In genomic region chr6:49216811-49217542, GRCm38 (mm10) we compare ENCODE assay signal across 9 mouse cellular contexts. TPM values are rescaled to one million over a fixed set of nuclear protein-coding genes. Genes with fewer than 3 reads are reported as not detected.
DNase-seq lines count a peak whose midpoint lies in the region; ATAC-seq and TF ChIP-seq lines count a peak whose summit lies in the region.
"Had no signal": no experiment of that assay in that cellular context is flagged by ENCODE, and none has a peak within 500 bp of the region (broad histone marks: within the 10 kb centered on the region; RNA-seq: fewer than 3 reads in every experiment).

No protein-coding gene starts in this region.

- 7% methylated on average over 11 of the region's 11 CpGs for WGBS in heart, embryonic 15.5 days
- WGBS in heart, adult 2 months: 21% methylated on average over 11 of the region's 11 CpGs
- 2% methylated on average over 11 of the region's 11 CpGs for WGBS in hindbrain, embryonic 11.5 days
- 3% methylated on average over 11 of the region's 11 CpGs for WGBS in liver, postnatal 0 days (ENCODE audit: insufficient replicate concordance)

- no peaks in the 10 kb centered on the region for H3K79me2 ChIP-seq in heart, adult 2 months (replicated peaks; ENCODE audit: control insufficient read depth, insufficient read depth, low read length)

- H3K27me3 ChIP-seq in heart, embryonic 15.5 days: no peaks in the 10 kb centered on the region
- H3K27me3 ChIP-seq in heart, adult 2 months (ENCODE audit: control insufficient read depth, insufficient read depth, low read length): peaks cover 43% of the 10 kb centered on the region
- H3K27me3 ChIP-seq in G1E (ENCODE audit: insufficient read depth, low read length): no peaks in the 10 kb centered on the region
- H3K27me3 ChIP-seq in hindbrain, embryonic 11.5 days (ENCODE audit: control insufficient read depth, insufficient read depth, low read length): no peaks in the 10 kb centered on the region
- H3K27me3 ChIP-seq in liver, postnatal 0 days (ENCODE audit: insufficient read depth, low read length): no peaks in the 10 kb centered on the region

- H3K9me3 ChIP-seq in heart, embryonic 15.5 days (replicated peaks): no peaks in the 10 kb centered on the region
- no peaks in the 10 kb centered on the region for H3K9me3 ChIP-seq in G1E (replicated peaks)
- H3K9me3 ChIP-seq in hindbrain, embryonic 11.5 days (ENCODE audit: control insufficient read depth, low read length): no peaks in the 10 kb centered on the region
- H3K9me3 ChIP-seq in liver, postnatal 0 days (ENCODE audit: low read length): no peaks in the 10 kb centered on the region

- H3K4me2 ChIP-seq in heart, embryonic 15.5 days: peak overlapping the region; percentile 86
- peak overlapping the region; percentile 77 for H3K4me2 ChIP-seq in hindbrain, embryonic 11.5 days (replicated peaks; ENCODE audit: low read depth, low read length)
- peak overlapping the region; percentile 88 for H3K4me2 ChIP-seq in liver, postnatal 0 days (ENCODE audit: low read depth, low read length)

- H3K27ac ChIP-seq in heart, embryonic 15.5 days: peak overlapping the region; percentile 96
- H3K27ac ChIP-seq in heart, adult 2 months: no peak overlapping the region
- H3K27ac ChIP-seq in hindbrain, embryonic 11.5 days (ENCODE audit: low read depth, low read length): peak overlapping the region; percentile 97
- H3K27ac ChIP-seq in liver, postnatal 0 days (ENCODE audit: low read depth): peak overlapping the region; percentile 98

- peak overlapping the region; percentile 72 for H3K9ac ChIP-seq in heart, embryonic 15.5 days
- H3K9ac ChIP-seq in heart, adult 2 months (ENCODE audit: low read depth, low read length): no peak overlapping the region
- H3K9ac ChIP-seq in hindbrain, embryonic 11.5 days (ENCODE audit: low read depth, low read length): peak overlapping the region; percentile 81
- H3K9ac ChIP-seq in liver, postnatal 0 days (replicated peaks): peak overlapping the region; percentile 78

- intact Hi-C loops in heart, adult 2 months (cut with DNase I): loop anchor here (2.0 kb wide), 4 partner anchors 46 to 1962 kb away; no protein-coding TSS in a partner anchor

- TF ChIP-seq POLR2A in heart, adult 2 months (IDR thresholded peaks at IDR 0.05; ENCODE audit: insufficient read depth, low read depth, low read length): no peak

- no peak for ATAC-seq in heart, embryonic 15.5 days (replicated peaks; ENCODE audit: insufficient number of reproducible peaks, insufficient read depth, low FRiP score, low read depth)
- no peak for ATAC-seq in G1E (ENCODE audit: extremely low read depth, insufficient number of reproducible peaks, low FRiP score, poor library complexity, severe bottlenecking)
- no peak for ATAC-seq in hindbrain, embryonic 11.5 days (ENCODE audit: low FRiP score)
- ATAC-seq in liver, postnatal 0 days: no peak
- no peak for ATAC-seq in megakaryocyte progenitor cell, adult 5-6 weeks (replicated peaks; ENCODE audit: poor library complexity)

- H3K4me3 ChIP-seq in heart, embryonic 15.5 days: peak overlapping the region; percentile 78
- H3K4me3 ChIP-seq in heart, adult 2 months: no peak overlapping the region
- peak overlapping the region; percentile 78 for H3K4me3 ChIP-seq in G1E (ENCODE audit: low read depth, low read length)
- peak overlapping the region; percentile 60 for H3K4me3 ChIP-seq in hindbrain, embryonic 11.5 days (ENCODE audit: low read depth, low read length)
- peak overlapping the region; percentile 78 for H3K4me3 ChIP-seq in liver, postnatal 0 days (ENCODE audit: low read depth, low read length)
- H3K4me3 ChIP-seq: myocyte had no signal

- no peak for DNase-seq in heart, adult 2 months
- DNase-seq in G1E (ENCODE audit: low spot score): no peak
- no peak for DNase-seq in hindbrain, embryonic 11.5 days (ENCODE audit: low spot score)
- no peak for DNase-seq in liver, postnatal 0 days
- no peak for DNase-seq in right cerebral cortex, adult 18-20 months
- no peak for DNase-seq in embryo, embryonic 11 days

- H3K4me1 ChIP-seq in heart, embryonic 15.5 days (replicated peaks): peaks cover 22% of the 10 kb centered on the region
- H3K4me1 ChIP-seq in heart, adult 2 months (ENCODE audit: control insufficient read depth, insufficient read depth, low read length): peaks cover 1% of the 10 kb centered on the region; the same call in 1 of the 2 replicates
- H3K4me1 ChIP-seq in G1E (ENCODE audit: insufficient read depth, low read depth, low read length): peaks cover 23% of the 10 kb centered on the region
- no peaks in the 10 kb centered on the region for H3K4me1 ChIP-seq in hindbrain, embryonic 11.5 days (replicated peaks; ENCODE audit: control insufficient read depth, insufficient read depth, low read length)
- H3K4me1 ChIP-seq in liver, postnatal 0 days (ENCODE audit: insufficient read depth): peaks cover 19% of the 10 kb centered on the region

- no peak for TF ChIP-seq EP300 in heart, adult 2 months (IDR thresholded peaks at IDR 0.05; ENCODE audit: insufficient read depth, low read depth, low read length)
- TF ChIP-seq EP300 in liver, postnatal 0 days (IDR thresholded peaks at IDR 0.05; ENCODE audit: low read depth): 0 out of 2 replicates have a peak, but pooled peaks have one; percentile 7

- TF ChIP-seq CTCF in heart, adult 2 months (IDR thresholded peaks at IDR 0.05): no peak
- TF ChIP-seq CTCF in G1E (IDR thresholded peaks at IDR 0.05; ENCODE audit: low read depth, low read length): no peak
- no peak for TF ChIP-seq CTCF in liver, postnatal 0 days (IDR thresholded peaks at IDR 0.05; ENCODE audit: low read depth)

- H3K36me3 ChIP-seq in heart, embryonic 15.5 days: no peaks in the 10 kb centered on the region
- H3K36me3 ChIP-seq in heart, adult 2 months (ENCODE audit: control insufficient read depth, insufficient read depth, low read length): no peaks in the 10 kb centered on the region
- peaks cover 7% of the 10 kb centered on the region for H3K36me3 ChIP-seq in G1E (replicated peaks)
- no peaks in the 10 kb centered on the region for H3K36me3 ChIP-seq in hindbrain, embryonic 11.5 days (ENCODE audit: control insufficient read depth, insufficient read depth, low read length)
- no peaks in the 10 kb centered on the region for H3K36me3 ChIP-seq in liver, postnatal 0 days (replicated peaks; ENCODE audit: insufficient read depth, low read length)

RNA-seq across cellular contexts. Expression of gene Igf2bp3, which starts 2.2 kb away (rescaled TPM):
- polyA plus RNA-seq in heart, embryonic 15.5 days (2015; fragmentation: Nextera tagmentation; extraction: Ambion mirVana): 33.0 and 33.4 TPM in 2 replicates
- total RNA-seq in heart, adult 2 months (2021): not detected
- polyA plus RNA-seq in heart, adult 2 months (2012; rRNA removed): not detected in 2 replicates
- total RNA-seq in G1E (2014; fragmentation: Nextera tagmentation) (50.9 and 56.3 TPM in 2 replicates), G1E (2017) (36.1 and 41.2 TPM in 2 replicates)
- 18.5 and 25.9 TPM in 2 replicates for polyA plus RNA-seq in G1E (2012)
- 132 and 133 TPM in 2 replicates for polyA plus RNA-seq in hindbrain, embryonic 11.5 days (2014; fragmentation: Nextera tagmentation; extraction: Ambion mirVana)
- 29.7 and 31.3 TPM in 2 replicates for polyA plus RNA-seq in liver, postnatal 0 days (2015; fragmentation: Nextera tagmentation; extraction: Ambion mirVana)
- 0.20 and 0.71 TPM in 2 replicates for total RNA-seq in megakaryocyte progenitor cell, adult 5-6 weeks (2015)
- 0.03 and 0.21 TPM in 2 replicates for total RNA-seq in megakaryocyte progenitor cell, adult 5-6 weeks (2017)

RNA-seq across cellular contexts. Expression of gene Tra2a, which starts 46.9 kb away (rescaled TPM):
- 55.5 and 59.6 TPM in 2 replicates for polyA plus RNA-seq in heart, embryonic 15.5 days (2015; fragmentation: Nextera tagmentation; extraction: Ambion mirVana)
- total RNA-seq in heart, adult 2 months (2021): 10 to 100 TPM; 23.1 to 26.4 TPM
- 21.0 and 38.4 TPM in 2 replicates for polyA plus RNA-seq in heart, adult 2 months (2012; rRNA removed)
- total RNA-seq in G1E (2014; fragmentation: Nextera tagmentation) (174 and 194 TPM in 2 replicates), G1E (2017) (130 and 160 TPM in 2 replicates)
- polyA plus RNA-seq in G1E (2012): 20.8 and 35.7 TPM in 2 replicates
- 56.7 and 82.9 TPM in 2 replicates for polyA plus RNA-seq in hindbrain, embryonic 11.5 days (2014; fragmentation: Nextera tagmentation; extraction: Ambion mirVana)
- polyA plus RNA-seq in liver, postnatal 0 days (2015; fragmentation: Nextera tagmentation; extraction: Ambion mirVana): 23.4 and 26.3 TPM in 2 replicates
- 212 and 225 TPM in 2 replicates for total RNA-seq in megakaryocyte progenitor cell, adult 5-6 weeks (2015)
- 159 and 185 TPM in 2 replicates for total RNA-seq in megakaryocyte progenitor cell, adult 5-6 weeks (2017)

Comparison
In these comparisons a context has a peak if more than half of its experiments do, and no peak if none do; other contexts are left out.
1. RNA of gene Igf2bp3, which starts 2.2 kb away (polyA plus RNA-seq): 132 to 133 TPM in hindbrain, embryonic 11.5 days, 33.0 to 33.4 TPM in heart, embryonic 15.5 days, 29.7 to 31.3 TPM in liver, postnatal 0 days and 18.5 to 25.9 TPM in G1E; not detected in heart, adult 2 months; every median in the first group is over 10 times any median in the second.
2. Peak in every context shown above with its lines, with median percentiles within 50 percentile points of each other: H3K4me2 ChIP-seq.